Mouse (Mus musculus) kidney, postnatal 0 days (tissue): ENCODE measurements around the gene Rhobtb1. TPM values are rescaled to one million over a fixed set of nuclear protein-coding genes. Genes with fewer than 3 reads are reported as not detected.

Experiments
- ATAC-seq: fragments of 200-750 bp; cut with Nextera tagmentation; replicated peaks from 2 replicates; pipeline ENCODE4 v1.8.0; 2017; ENCODE audit warnings: low read depth, moderate number of reproducible peaks, moderate TSS enrichment, moderate library complexity; ENCODE audit not compliant: low FRiP score
- DNase-seq: peaks from one replicate; pipeline ENCODE4 v3.0.0-alpha.2; 2016; ENCODE audit warnings: low spot score
- H3K27ac ChIP-seq: fragments of 300-500 bp; sonication (generic); 2 replicates; pipeline ENCODE4 v1.5.1; 2014; ENCODE audit warnings: mild to moderate bottlenecking
- H3K27me3 ChIP-seq: fragments of 300-500 bp; sonication (generic); 2 replicates; pipeline ENCODE4 v1.6.1; 2014; ENCODE audit warnings: low read length, mixed read lengths; ENCODE audit not compliant: insufficient read depth
- H3K36me3 ChIP-seq: fragments of 300-500 bp; sonication (generic); 2 replicates; pipeline ENCODE4 v1.6.1; 2014; ENCODE audit warnings: low read length, mixed read lengths; ENCODE audit not compliant: insufficient read depth
- H3K4me1 ChIP-seq: fragments of 300-500 bp; sonication (generic); replicated peaks from 2 replicates; pipeline ENCODE4 v1.6.1; 2014; ENCODE audit warnings: antibody characterized with exemption, low read length, mixed read lengths; ENCODE audit not compliant: insufficient read depth
- H3K4me2 ChIP-seq: fragments of 300-500 bp; sonication (generic); 2 replicates; pipeline ENCODE4 v1.6.1; 2014; ENCODE audit warnings: mild to moderate bottlenecking, low read length, moderate library complexity, mixed read lengths
- H3K4me3 ChIP-seq: fragments of 300-500 bp; sonication (generic); replicated peaks from 2 replicates; pipeline ENCODE4 v1.5.1; 2014; ENCODE audit warnings: low read depth, low read length
- H3K9ac ChIP-seq: fragments of 300-500 bp; sonication (generic); 2 replicates; pipeline ENCODE4 v1.6.1; 2014; ENCODE audit warnings: low read depth, low read length
- H3K9me3 ChIP-seq: fragments of 300-500 bp; sonication (generic); replicated peaks from 2 replicates; pipeline ENCODE4 v1.6.1; 2016; ENCODE audit warnings: low read length, inconsistent platforms, mixed read lengths
- CTCF ChIP-seq: IDR thresholded peaks from 2 replicates; pipeline ENCODE4 v1.5.1; 2016; ENCODE audit warnings: antibody characterized with exemption, low read depth, mild to moderate bottlenecking, moderate library complexity
- WGBS: fragments of 180-500 bp; shearing (Covaris S2); extraction: QIAGEN DNeasy Blood & Tissue Kit; methylation state at CpG from one replicate; pipeline ENCODE4 v1.1.7; 2014; 5-methylcytosine and 5-hydroxymethylcytosine counted together
- polyA plus RNA-seq: library from polyadenylated mRNA; unstranded; fragments of >200 nt; fragmentation: Nextera tagmentation; extraction: Ambion mirVana; gene quantifications from 2 replicates; pipeline ENCODE4 v1.2.1, GENCODE M21; 2015

Gene Rhobtb1
- polyA plus RNA-seq, 1 experiment from 2014 or later = 24.6 TPM

GRCm38 (mm10) chr10:69290736-69291135 is 139.5 kb downstream of the Rhobtb1 start:
- WGBS = 93% methylated on average over 8 of the region's 8 CpGs
- H3K4me1 ChIP-seq = no peaks in the 10 kb centered on the region
- no peak for ATAC-seq

GRCm38 (mm10) chr10:69295919-69296318 is 144.7 kb downstream of the Rhobtb1 start:
- WGBS = 76% methylated on average over 9 of the region's 9 CpGs
- no peak for DNase-seq
- H3K4me1 ChIP-seq = no peaks in the 10 kb centered on the region
- no peak overlapping the region for H3K4me3 ChIP-seq
- H3K4me2 ChIP-seq = no peak overlapping the region
- H3K27me3 ChIP-seq = no peaks in the 10 kb centered on the region
- H3K27ac ChIP-seq = no peak overlapping the region
- ATAC-seq = no peak
- H3K36me3 ChIP-seq = no peaks in the 10 kb centered on the region
- H3K9ac ChIP-seq = no peak overlapping the region
- no peak for TF ChIP-seq CTCF
- no peaks in the 10 kb centered on the region for H3K9me3 ChIP-seq

More at GRCm38 (mm10) chr10:69290736-69291135, 139.5 kb downstream of the Rhobtb1 start:
- no peaks in the 10 kb centered on the region for H3K9me3 ChIP-seq
- no peaks in the 10 kb centered on the region; the same call in 1 of the 2 replicates for H3K36me3 ChIP-seq
- H3K27me3 ChIP-seq = no peaks in the 10 kb centered on the region
- no peak overlapping the region for H3K9ac ChIP-seq
- DNase-seq = no peak
- no peak overlapping the region for H3K4me3 ChIP-seq
- H3K27ac ChIP-seq = no peak overlapping the region
- TF ChIP-seq CTCF = no peak
- H3K4me2 ChIP-seq = no peak overlapping the region

- H3K4me3 ChIP-seq = no peak overlapping the region
- WGBS = 71% methylated on average over 7 of the region's 7 CpGs
- H3K4me1 ChIP-seq = no peaks in the 10 kb centered on the region
- H3K4me2 ChIP-seq = no peak overlapping the region
- H3K9ac ChIP-seq = no peak overlapping the region
- no peak for TF ChIP-seq CTCF
- no peak overlapping the region for H3K27ac ChIP-seq
- ATAC-seq (no peak), DNase-seq (no peak)
- no peaks in the 10 kb centered on the region for H3K9me3 ChIP-seq
- H3K27me3 ChIP-seq = no peaks in the 10 kb centered on the region
- H3K36me3 ChIP-seq = no peaks in the 10 kb centered on the region
Observed at GRCm38 (mm10) chr10:69299985-69300384, 148.8 kb downstream of the Rhobtb1 start.

GRCm38 (mm10) chr10:69302667-69303066 is 151.4 kb downstream of the Rhobtb1 start:
- peaks cover 11% of the 10 kb centered on the region; the same call in 1 of the 2 replicates for H3K4me1 ChIP-seq
- no peak for ATAC-seq
- no peak for DNase-seq
- H3K27me3 ChIP-seq = no peaks in the 10 kb centered on the region
- no peak for TF ChIP-seq CTCF
- H3K4me3 ChIP-seq = no peak overlapping the region
- H3K9ac ChIP-seq = no peak overlapping the region
- no peaks in the 10 kb centered on the region for H3K36me3 ChIP-seq
- H3K27ac ChIP-seq = no peak overlapping the region
- no peak overlapping the region for H3K4me2 ChIP-seq
- no peaks in the 10 kb centered on the region for H3K9me3 ChIP-seq
- 94% methylated on average over 3 of the region's 3 CpGs for WGBS

- H3K27ac ChIP-seq = 0 out of 2 replicates have a peak overlapping the region, but pooled peaks have one; percentile 47
- no peaks in the 10 kb centered on the region for H3K36me3 ChIP-seq
- no peak for TF ChIP-seq CTCF
- H3K4me3 ChIP-seq = no peak overlapping the region
- DNase-seq = no peak
- no peaks in the 10 kb centered on the region for H3K9me3 ChIP-seq
- no peak overlapping the region for H3K4me2 ChIP-seq
- H3K9ac ChIP-seq = no peak overlapping the region
- 85% methylated on average over 3 of the region's 3 CpGs for whole genome bisulfite sequencing
- no peak for ATAC-seq
- no peaks in the 10 kb centered on the region for H3K27me3 ChIP-seq
- peaks cover 11% of the 10 kb centered on the region; the same call in 1 of the 2 replicates for H3K4me1 ChIP-seq
Observed at GRCm38 (mm10) chr10:69304819-69305218, 153.6 kb downstream of the Rhobtb1 start.

GRCm38 (mm10) chr10:69305600-69305999 is 154.4 kb downstream of the Rhobtb1 start:
- TF ChIP-seq CTCF = no peak
- ATAC-seq = no peak; the same call in 1 of the 2 replicates
- peak; percentile 37 for DNase-seq
- H3K4me2 ChIP-seq = 0 out of 2 replicates have a peak overlapping the region, but pooled peaks have one; percentile 6
- H3K4me3 ChIP-seq = no peak overlapping the region
- WGBS = 29% methylated on average over 7 of the region's 7 CpGs
- H3K9ac ChIP-seq = no peak overlapping the region
- peak overlapping the region; percentile 47; the same call in 1 of the 2 replicates for H3K27ac ChIP-seq
- no peaks in the 10 kb centered on the region for H3K27me3 ChIP-seq
- no peaks in the 10 kb centered on the region for H3K36me3 ChIP-seq
- H3K4me1 ChIP-seq = peaks cover 11% of the 10 kb centered on the region; the same call in 1 of the 2 replicates
- no peaks in the 10 kb centered on the region for H3K9me3 ChIP-seq

- DNase-seq (peak; percentile 63), ATAC-seq (no peak)
- Histone ChIP-seq H3K4me3 (no peak overlapping the region), H3K36me3 (no peaks in the 10 kb centered on the region), H3K4me1 (peaks cover 11% of the 10 kb centered on the region; the same call in 1 of the 2 replicates), H3K27me3 (no peaks in the 10 kb centered on the region), H3K4me2 (no peak overlapping the region), H3K9me3 (no peaks in the 10 kb centered on the region), H3K9ac (no peak overlapping the region), H3K27ac (0 out of 2 replicates have a peak overlapping the region, but pooled peaks have one; percentile 47)
- peak; percentile 81 for TF ChIP-seq CTCF
- WGBS = 48% methylated on average over 14 of the region's 14 CpGs
Observed at GRCm38 (mm10) chr10:69306205-69306604, 155.0 kb downstream of the Rhobtb1 start.
